Mouse (Mus musculus): Measurements from ENCODE around the gene Sgo2b. TPM values are rescaled to one million over a fixed set of nuclear protein-coding genes. Genes with fewer than 3 reads are reported as not detected.

Gene Sgo2b
- 0.83 TPM for polyA plus RNA-seq (2014; fragmentation: Illumina TruSeq; extraction: RNeasy Lipid Tissue Mini Kit (QIAGEN cat#74804))

DNA sequence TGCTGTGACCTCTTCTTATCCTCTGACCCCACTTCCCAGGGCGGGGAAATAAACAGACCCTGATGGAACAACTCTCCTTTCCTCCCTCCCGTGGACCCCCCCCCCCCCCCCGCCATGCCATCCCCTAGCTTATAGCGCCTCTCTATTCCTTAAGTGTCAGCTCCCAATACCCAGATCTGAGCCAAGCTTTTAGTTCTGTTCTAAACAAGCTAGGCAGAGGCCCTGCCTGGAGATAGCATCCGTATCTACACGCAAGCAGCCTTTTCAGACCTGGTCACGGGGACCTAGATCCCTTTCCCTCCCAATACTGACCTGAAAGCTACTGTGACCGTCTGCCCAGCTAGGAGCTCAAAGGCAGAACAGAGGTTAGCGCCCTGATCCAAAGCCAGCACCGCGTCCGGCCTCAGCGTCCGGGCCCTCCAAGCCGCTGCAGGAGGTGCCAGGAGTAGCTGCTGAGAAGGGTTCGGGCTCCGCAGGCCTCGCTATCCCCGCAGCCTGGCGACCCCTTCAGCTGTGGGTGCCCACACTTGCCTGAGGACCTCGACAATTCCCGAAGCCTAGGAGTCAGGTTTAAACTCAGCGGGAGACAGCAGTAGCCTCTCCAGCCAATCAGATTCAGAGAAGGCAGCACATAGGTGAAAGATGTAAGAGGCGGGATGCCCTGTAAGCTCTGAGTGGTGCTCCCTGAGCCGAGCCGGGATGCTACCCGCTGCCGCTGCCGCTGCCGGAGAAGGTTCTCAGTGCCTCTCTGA lies at the start of gene Sgo2b:
Gene Sgo2b (minus strand): TSS at position 623 of the 752 bp plus-strand sequence.

Measured in ovary, adult 10 weeks (tissue).